Mouse (Mus musculus) E14TG2a.4 (cell line): ENCODE data around the gene Pla2g4b.

Experiments
- CTCF ChIP-seq: conservative IDR thresholded peaks from 2 replicates; pipeline ENCODE4 v1.5.1; 2014; ENCODE audit warnings: low read length
- NANOG ChIP-seq: IDR thresholded peaks from 2 replicates; pipeline ENCODE4 v1.6.1; 2014; ENCODE audit warnings: borderline replicate concordance, low read length, mixed read lengths

DNA sequence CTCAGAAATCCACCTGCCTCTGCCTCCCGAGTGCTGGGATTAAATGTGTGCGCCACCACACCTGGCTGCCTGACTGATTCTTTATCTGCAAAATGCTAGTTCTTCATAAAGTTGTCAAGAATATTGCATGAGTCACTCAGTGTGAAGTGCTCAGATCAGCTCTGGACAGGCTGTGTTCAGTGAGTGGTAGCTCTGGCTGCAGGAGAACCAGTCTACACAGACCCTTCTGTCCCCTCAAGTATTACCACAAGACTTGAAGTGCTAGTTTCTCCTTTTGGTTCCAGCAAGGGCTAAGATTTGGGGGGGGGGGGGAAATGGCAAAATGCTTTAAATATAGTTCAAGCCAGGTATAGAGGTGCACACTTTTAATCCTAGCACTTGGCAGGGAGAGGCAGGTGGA, 45.8 kb upstream of the Pla2g4b start:
- TF ChIP-seq CTCF (no peak), NANOG (no peak)
